Mouse (Mus musculus) skeletal muscle tissue, postnatal 0 days (tissue): Measurements from ENCODE around the gene Filip1. TPM values are rescaled to one million over a fixed set of nuclear protein-coding genes. Genes with fewer than 3 reads are reported as not detected.

Experiments used
- polyA plus RNA-seq: library from polyadenylated mRNA; unstranded; fragments of >200 nt; fragmentation: Nextera tagmentation; extraction: Ambion mirVana; gene quantifications from 2 replicates; pipeline ENCODE4 v1.2.1, GENCODE M21; 2015

The Filip1 gene
- 31.7 and 33.9 TPM in 2 replicates for polyA plus RNA-seq

DNA sequence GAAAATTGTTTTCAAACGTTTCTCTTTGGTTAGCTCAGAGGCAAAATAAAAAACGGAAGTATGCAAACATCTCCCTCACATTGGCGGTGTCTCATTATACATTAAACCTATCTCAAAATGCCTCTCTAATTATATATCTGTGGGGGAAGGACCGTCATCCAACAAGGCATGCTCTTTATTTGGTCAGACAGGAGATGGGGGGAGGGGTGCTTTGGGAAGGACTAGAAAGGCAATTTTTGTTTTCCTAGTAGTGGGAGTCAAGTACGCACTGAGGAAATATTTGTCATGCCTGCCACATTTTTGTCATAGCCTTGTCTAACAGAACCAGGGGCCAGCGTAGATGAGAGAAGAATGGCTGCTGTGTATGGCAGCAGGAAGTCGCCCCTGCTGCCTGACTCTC is at the start of gene Filip1:
Gene Filip1 (minus strand): TSS at position 101 of the 400 bp plus-strand sequence.

DNA sequence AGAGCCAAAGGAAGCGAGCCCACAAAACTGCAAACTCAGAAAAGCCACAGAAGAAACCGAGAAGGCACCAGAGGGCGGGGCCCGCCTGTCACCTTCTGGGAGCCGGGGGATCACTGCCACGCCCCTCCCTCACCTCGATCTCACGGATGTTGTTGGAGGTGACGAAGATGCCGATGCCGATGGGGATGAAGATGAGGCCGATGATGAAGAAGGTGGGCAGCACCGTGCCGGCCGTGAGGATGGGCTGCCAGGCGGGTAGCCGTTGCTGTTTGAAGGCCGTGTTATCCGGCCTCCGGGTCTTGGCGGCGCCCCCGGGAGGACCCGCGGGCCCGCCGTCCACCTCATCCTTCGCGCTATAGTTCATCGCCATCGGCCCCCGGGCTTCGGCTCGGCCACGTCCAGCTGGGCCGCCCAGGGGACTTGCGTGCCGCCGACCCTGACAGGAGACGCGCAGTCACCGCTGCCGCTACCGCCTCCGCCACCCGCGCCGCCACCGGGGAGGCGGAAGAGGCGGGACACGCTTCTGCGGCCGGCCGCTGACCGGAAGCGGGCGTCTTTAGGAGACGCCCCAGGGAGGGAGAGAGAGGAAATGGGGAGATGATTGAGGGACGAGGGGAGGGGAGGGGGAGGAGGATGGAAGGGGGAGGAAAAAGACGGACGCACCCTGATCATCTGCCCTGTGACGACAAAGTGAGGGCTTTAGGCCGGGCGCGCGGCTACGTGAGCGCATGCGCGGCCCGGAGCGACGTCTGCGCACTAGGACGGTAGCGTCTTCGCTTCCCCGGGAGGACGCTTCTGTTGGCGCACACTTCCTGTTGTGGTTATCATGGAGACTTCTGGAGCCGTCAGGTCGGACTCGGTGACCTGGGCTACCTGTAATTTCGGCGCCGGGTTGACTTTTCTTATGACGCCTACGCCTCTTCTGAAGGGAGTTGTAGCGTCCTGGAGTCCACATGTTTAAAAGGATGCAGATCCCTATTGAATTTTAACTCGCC is 219.5 kb downstream of the Filip1 start, which contains the start of gene Tmem30a:
Gene Tmem30a (minus strand): TSS at position 667 of the 995 bp plus-strand sequence.

Other genes starting within 250 kb of the Filip1 start
- 41.1 and 44.1 TPM in 2 replicates for gene Tmem30a, start 219.3 kb downstream of the Filip1 start, polyA plus RNA-seq
- gene Senp6, start 54.1 kb upstream of the Filip1 start, polyA plus RNA-seq: 29.6 and 32.3 TPM in 2 replicates
- gene Myo6, start 152.2 kb upstream of the Filip1 start, polyA plus RNA-seq: 6.6 and 8.6 TPM in 2 replicates